Mouse (Mus musculus): ENCODE measurements at regions not wholly inside any gene's neighbourhood (a gene's known extent, or its start where the extent isn't known, plus 50 kb on each side); places are given as distances from the start of the nearest gene placed in this dataset. TPM values are rescaled to one million over a fixed set of nuclear protein-coding genes. Genes with fewer than 3 reads are reported as not detected.

DNA sequence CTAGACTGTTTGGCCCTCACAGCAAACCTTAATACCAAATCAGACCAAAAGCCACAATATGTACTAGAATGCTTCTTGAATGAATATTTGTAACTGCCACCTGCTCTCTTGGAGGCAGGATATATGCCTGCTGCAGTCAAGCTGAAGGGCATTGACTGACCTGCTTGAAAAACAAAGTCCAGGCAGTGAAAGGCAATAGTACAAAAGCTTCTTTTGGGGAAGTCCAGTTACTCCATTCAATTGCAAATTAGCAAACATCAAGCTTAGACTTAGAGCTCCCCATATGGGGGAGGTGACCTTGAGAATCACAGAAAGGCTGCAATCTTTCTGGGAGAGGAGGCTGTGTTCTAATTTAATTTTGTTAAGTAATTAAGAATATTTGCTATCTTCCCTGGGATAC, 422.9 kb upstream of the Pabpc4l start:
- H3K27me3 ChIP-seq = no peaks in the 10 kb centered on the region
- H3K36me3 ChIP-seq = no peaks in the 10 kb centered on the region
- no peak for ATAC-seq
- H3K4me2 ChIP-seq (replicated peaks) = no peak overlapping the region
- H3K27ac ChIP-seq = no peak overlapping the region
- H3K4me1 ChIP-seq (replicated peaks) = no peaks in the 10 kb centered on the region
- peaks cover 3% of the 10 kb centered on the region; the same call in 1 of the 2 replicates for H3K9me3 ChIP-seq
- no peak overlapping the region for H3K9ac ChIP-seq (replicated peaks)
- H3K4me3 ChIP-seq (replicated peaks) = no peak overlapping the region

- no peak overlapping the region for H3K4me3 ChIP-seq (replicated peaks)
- WGBS = 95% methylated on average over 2 of the region's 2 CpGs
- no peak overlapping the region for H3K9ac ChIP-seq (replicated peaks)
- no peaks in the 10 kb centered on the region for H3K36me3 ChIP-seq
- H3K4me1 ChIP-seq (replicated peaks) = no peaks in the 10 kb centered on the region
- H3K27me3 ChIP-seq = no peaks in the 10 kb centered on the region
- H3K4me2 ChIP-seq (replicated peaks) = no peak overlapping the region
- ATAC-seq = no peak
- peaks cover 3% of the 10 kb centered on the region; the same call in 1 of the 2 replicates for H3K9me3 ChIP-seq
- H3K27ac ChIP-seq = no peak overlapping the region
These were observed 421.7 kb upstream of the Pabpc4l start for GRCm38 (mm10) chr3:46869576-46870295.

DNA sequence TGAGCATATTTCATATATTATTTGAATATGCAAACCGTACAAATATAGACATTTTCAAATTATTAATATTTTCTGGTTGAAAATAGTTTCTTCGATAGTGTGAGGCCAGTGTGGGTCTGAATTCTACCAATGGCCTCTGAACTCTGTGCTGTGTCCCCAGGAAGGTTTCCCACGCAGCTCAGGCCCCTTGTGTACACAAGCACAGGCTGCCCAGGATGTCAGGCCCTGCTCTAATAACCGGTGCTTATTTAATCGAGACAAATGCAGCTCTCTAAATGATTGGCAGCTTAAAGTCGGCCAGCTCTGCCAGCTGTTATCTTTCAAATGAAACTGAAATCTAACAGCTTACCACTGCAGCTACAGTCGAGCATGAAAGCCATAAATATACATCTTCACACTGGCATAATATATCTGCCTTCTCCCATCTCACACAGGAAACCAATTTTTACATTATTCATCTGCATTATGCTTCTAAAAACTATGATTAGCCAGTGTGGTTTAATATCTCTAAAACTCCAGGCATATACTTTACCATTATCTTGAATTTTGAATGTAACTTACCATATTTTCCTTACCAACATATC, 400.5 kb upstream of the Pabpc4l start:
- no peak overlapping the region for H3K27ac ChIP-seq
- H3K4me3 ChIP-seq (replicated peaks) = no peak overlapping the region
- H3K9me3 ChIP-seq = no peaks in the 10 kb centered on the region
- peak; percentile 81; the same call in 1 of the 2 replicates for ATAC-seq
- H3K4me1 ChIP-seq (replicated peaks) = 0 out of 2 replicates have a peak, but pooled peaks cover 3% of the 10 kb centered on the region
- no peak overlapping the region for H3K9ac ChIP-seq (replicated peaks)
- no peaks in the 10 kb centered on the region for H3K27me3 ChIP-seq
- 40% methylated on average over 7 of the region's 7 CpGs for WGBS
- no peak overlapping the region for H3K4me2 ChIP-seq (replicated peaks)
- no peaks in the 10 kb centered on the region for H3K36me3 ChIP-seq

DNA sequence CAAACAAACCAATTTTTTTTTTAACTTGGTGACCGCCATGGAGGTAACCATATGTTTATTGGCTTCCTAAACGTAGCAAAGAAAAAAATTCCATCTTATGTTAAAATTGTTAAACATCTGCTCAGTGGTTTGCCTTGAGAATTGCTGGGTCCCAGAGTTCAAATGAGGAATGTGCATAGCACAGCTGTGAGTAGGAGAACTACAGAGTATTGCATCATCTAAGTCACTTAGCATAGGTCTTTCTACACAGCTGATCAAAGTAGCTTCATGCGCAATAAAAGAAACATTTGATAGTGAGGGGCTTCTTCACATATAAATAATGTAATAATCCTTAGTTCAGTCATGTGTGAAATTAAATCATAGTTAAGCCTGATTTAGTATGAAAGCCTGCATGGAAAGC, 380.7 kb upstream of the Pabpc4l start:
- ATAC-seq = no peak
- no peak overlapping the region for H3K27ac ChIP-seq
- H3K9ac ChIP-seq (replicated peaks) = no peak overlapping the region
- H3K4me3 ChIP-seq (replicated peaks) = no peak overlapping the region
- H3K4me2 ChIP-seq (replicated peaks) = no peak overlapping the region
- H3K36me3 ChIP-seq = no peaks in the 10 kb centered on the region
- WGBS = 87% methylated on average over 3 of the region's 3 CpGs
- no peaks in the 10 kb centered on the region for H3K27me3 ChIP-seq
- no peaks in the 10 kb centered on the region for H3K4me1 ChIP-seq (replicated peaks)
- H3K9me3 ChIP-seq = no peaks in the 10 kb centered on the region

Small RNAs in the stretch of these regions (microRNA-seq; reads per million reads assigned to microRNA genes)
- not detected for gene Mir6379

Measured in midbrain, embryonic 13.5 days (tissue).